ENCODE assay signal across 8 mouse cellular contexts in genomic region chr7:28290165-28290564, GRCm38 (mm10). TPM values are rescaled to one million over a fixed set of nuclear protein-coding genes. Genes with fewer than 3 reads are reported as not detected.
DNase-seq lines count a peak whose midpoint lies in the region; ATAC-seq and TF ChIP-seq lines count a peak whose summit lies in the region.

No protein-coding gene starts in this region.

- no peaks in the 10 kb centered on the region for H3K27me3 ChIP-seq in testis, adult 2 months (ENCODE audit: control insufficient read depth, insufficient read depth, low read length)
- peaks cover 56% of the 10 kb centered on the region for H3K27me3 ChIP-seq in limb, embryonic 14.5 days (ENCODE audit: control insufficient read depth, insufficient read depth, low read length)
- H3K27me3 ChIP-seq in stomach, postnatal 0 days (ENCODE audit: control insufficient read depth, insufficient read depth, low read length) = peaks cover 2% of the 10 kb centered on the region; the same call in 1 of the 2 replicates

- no peak for TF ChIP-seq EP300 in stomach, postnatal 0 days (optimal IDR thresholded peaks at IDR 0.05)

- no peak overlapping the region for H3K27ac ChIP-seq in testis, adult 2 months (ENCODE audit: control insufficient read depth, insufficient read depth, low read depth, low read length)
- H3K27ac ChIP-seq in limb, embryonic 14.5 days (replicated peaks; ENCODE audit: low read depth, low read length) = no peak overlapping the region
- no peak overlapping the region for H3K27ac ChIP-seq in stomach, postnatal 0 days (replicated peaks)

- 0 out of 2 replicates have a peak, but pooled peaks have one; percentile 23 for TF ChIP-seq POLR2A in testis, adult 2 months (IDR thresholded peaks at IDR 0.05; ENCODE audit: control insufficient read depth, low read depth, low read length)
- TF ChIP-seq POLR2A in limb, embryonic 14.5 days (IDR thresholded peaks at IDR 0.05; ENCODE audit: borderline replicate concordance, extremely low read depth, insufficient read depth, insufficient read length) = no peak

- H3K36me3 ChIP-seq in testis, adult 2 months (ENCODE audit: control insufficient read depth, insufficient read depth, low read length) = no peaks in the 10 kb centered on the region
- H3K36me3 ChIP-seq in limb, embryonic 14.5 days (ENCODE audit: control insufficient read depth, insufficient read depth, low read length) = no peaks in the 10 kb centered on the region
- H3K36me3 ChIP-seq in stomach, postnatal 0 days (ENCODE audit: control insufficient read depth, insufficient read depth, low read length) = no peaks in the 10 kb centered on the region

- H3K4me1 ChIP-seq in testis, adult 2 months (ENCODE audit: control insufficient read depth, insufficient read depth, low read length) = peaks cover 33% of the 10 kb centered on the region
- H3K4me1 ChIP-seq in limb, embryonic 14.5 days (ENCODE audit: control insufficient read depth, insufficient read depth, low read length) = no peaks in the 10 kb centered on the region
- peaks cover 3% of the 10 kb centered on the region; the same call in 1 of the 2 replicates for H3K4me1 ChIP-seq in stomach, postnatal 0 days (replicated peaks; ENCODE audit: control insufficient read depth, insufficient read depth)

- no peak for ATAC-seq in limb, embryonic 14.5 days (ENCODE audit: low FRiP score, low read depth)
- ATAC-seq in stomach, postnatal 0 days (ENCODE audit: low FRiP score, low TSS enrichment) = peak; percentile 22; the same call in 1 of the 2 replicates

- H3K4me2 ChIP-seq in limb, embryonic 14.5 days (replicated peaks; ENCODE audit: low read depth, low read length, severe bottlenecking) = peak overlapping the region; percentile 32
- H3K4me2 ChIP-seq in stomach, postnatal 0 days (replicated peaks; ENCODE audit: low read depth) = peak overlapping the region; percentile 58

- 3% methylated on average over 18 of the region's 18 CpGs for WGBS in limb, embryonic 14.5 days
- 1% methylated on average over 15 of the region's 18 CpGs for WGBS in stomach, postnatal 0 days

- DNase-seq in cerebellum, postnatal 10 days = peak; percentile 65 to 74
- no peak for DNase-seq in cerebellum, adult 11-12 months
- no peak for DNase-seq in testis, postnatal 10 days (ENCODE audit: low spot score)
- no peak for DNase-seq in limb, embryonic 14.5 days (ENCODE audit: low spot score)
- DNase-seq in stomach, postnatal 0 days (ENCODE audit: low spot score) = no peak
- DNase-seq in layer of hippocampus, postnatal 25 days (ENCODE audit: extremely low spot score in 1 of 2, low spot score in 1 of 2) = no peak
- DNase-seq in heart, adult 11 months = no peak

- TF ChIP-seq CTCF in testis, adult 2 months (IDR thresholded peaks at IDR 0.05; ENCODE audit: control insufficient read depth, insufficient read depth, insufficient replicate concordance, low read depth, low read length) = no peak
- peak; percentile 40 for TF ChIP-seq CTCF in stomach, postnatal 0 days (IDR thresholded peaks at IDR 0.05; ENCODE audit: low read depth)

- no peaks in the 10 kb centered on the region for H3K9me3 ChIP-seq in limb, embryonic 14.5 days (ENCODE audit: control insufficient read depth, low read length)
- no peaks in the 10 kb centered on the region for H3K9me3 ChIP-seq in stomach, postnatal 0 days (ENCODE audit: control insufficient read depth, low read length)

- peak overlapping the region; percentile 79 for H3K4me3 ChIP-seq in testis, adult 2 months (ENCODE audit: control insufficient read depth, low read depth, low read length)
- peak overlapping the region; percentile 11 for H3K4me3 ChIP-seq in limb, embryonic 14.5 days (replicated peaks; ENCODE audit: low read length)
- H3K4me3 ChIP-seq in stomach, postnatal 0 days (ENCODE audit: low read depth, low read length) = peak overlapping the region; percentile 30

- no peak overlapping the region for H3K9ac ChIP-seq in limb, embryonic 14.5 days (ENCODE audit: low read depth, low read length, severe bottlenecking)
- peak overlapping the region; percentile 50; the same call in 1 of the 2 replicates for H3K9ac ChIP-seq in stomach, postnatal 0 days (ENCODE audit: low read length)

RNA-seq across cellular contexts. Expression of gene Selenov, which starts 0.8 kb away (rescaled TPM):
- polyA plus RNA-seq in testis, adult 2 months (2012; rRNA removed) = 408 and 454 TPM in 2 replicates
- polyA plus RNA-seq in limb, embryonic 14.5 days (2012; rRNA removed) = 0.55 and 0.74 TPM in 2 replicates
- polyA plus RNA-seq in limb, embryonic 14.5 days (2014; fragmentation: Nextera tagmentation; extraction: Ambion mirVana) = 0.34 TPM in 1 of 2 replicates, not detected in the other
- 0.22 and 0.33 TPM in 2 replicates for polyA plus RNA-seq in stomach, postnatal 0 days (2015; fragmentation: Nextera tagmentation; extraction: Ambion mirVana)
- total RNA-seq in layer of hippocampus, postnatal 25 days (2021) = under 1 TPM; 0.27 to 0.38 TPM

RNA-seq across cellular contexts. Expression of gene Dll3, which starts 11.9 kb away (rescaled TPM):
- 24.9 and 31.9 TPM in 2 replicates for polyA plus RNA-seq in testis, adult 2 months (2012; rRNA removed)
- 0.85 and 0.92 TPM in 2 replicates for polyA plus RNA-seq in limb, embryonic 14.5 days (2012; rRNA removed)
- polyA plus RNA-seq in limb, embryonic 14.5 days (2014; fragmentation: Nextera tagmentation; extraction: Ambion mirVana) = 0.83 and 0.84 TPM in 2 replicates
- polyA plus RNA-seq in stomach, postnatal 0 days (2015; fragmentation: Nextera tagmentation; extraction: Ambion mirVana) = 0.92 and 0.96 TPM in 2 replicates
- 1 to 10 TPM; 2.5 to 3.0 TPM for total RNA-seq in layer of hippocampus, postnatal 25 days (2021)

RNA-seq across cellular contexts. Expression of gene Eid2b, which starts 12.6 kb away (rescaled TPM):
- polyA plus RNA-seq in testis, adult 2 months (2012; rRNA removed) = 13.9 and 19.5 TPM in 2 replicates
- polyA plus RNA-seq in limb, embryonic 14.5 days (2012; rRNA removed) = 15.4 and 18.3 TPM in 2 replicates
- 14.3 and 14.9 TPM in 2 replicates for polyA plus RNA-seq in limb, embryonic 14.5 days (2014; fragmentation: Nextera tagmentation; extraction: Ambion mirVana)
- polyA plus RNA-seq in stomach, postnatal 0 days (2015; fragmentation: Nextera tagmentation; extraction: Ambion mirVana) = 7.2 and 7.9 TPM in 2 replicates
- total RNA-seq in layer of hippocampus, postnatal 25 days (2021) = 10 to 100 TPM; 35.6 to 39.2 TPM

RNA-seq across cellular contexts. Expression of gene Timm50, which starts 21.7 kb away (rescaled TPM):
- polyA plus RNA-seq in testis, adult 2 months (2012; rRNA removed) = 25.6 and 27.6 TPM in 2 replicates
- 98.1 and 119 TPM in 2 replicates for polyA plus RNA-seq in limb, embryonic 14.5 days (2012; rRNA removed)
- polyA plus RNA-seq in limb, embryonic 14.5 days (2014; fragmentation: Nextera tagmentation; extraction: Ambion mirVana) = 138 TPM in 2 replicates
- polyA plus RNA-seq in stomach, postnatal 0 days (2015; fragmentation: Nextera tagmentation; extraction: Ambion mirVana) = 69.4 and 69.6 TPM in 2 replicates
- total RNA-seq in layer of hippocampus, postnatal 25 days (2021) = 10 to 100 TPM; 37.7 to 47.0 TPM

RNA-seq across cellular contexts. Expression of gene Eid2, which starts 22.5 kb away (rescaled TPM):
- polyA plus RNA-seq in testis, adult 2 months (2012; rRNA removed) = 6.0 and 6.1 TPM in 2 replicates
- polyA plus RNA-seq in limb, embryonic 14.5 days (2012; rRNA removed) = 33.0 and 35.0 TPM in 2 replicates
- 12.2 and 17.0 TPM in 2 replicates for polyA plus RNA-seq in limb, embryonic 14.5 days (2014; fragmentation: Nextera tagmentation; extraction: Ambion mirVana)
- 4.5 and 4.8 TPM in 2 replicates for polyA plus RNA-seq in stomach, postnatal 0 days (2015; fragmentation: Nextera tagmentation; extraction: Ambion mirVana)
- 10 to 100 TPM; 53.5 to 62.9 TPM for total RNA-seq in layer of hippocampus, postnatal 25 days (2021)

Comparison
In these comparisons a context has a peak if more than half of its experiments do, and no peak if none do; other contexts are left out.
1. DNase-seq: peak in cerebellum, postnatal 10 days (2 of 2); none in cerebellum, adult 11-12 months (single experiment), testis, postnatal 10 days (single experiment), limb, embryonic 14.5 days (single experiment), stomach, postnatal 0 days (single experiment), layer of hippocampus, postnatal 25 days (0 of 2) and heart, adult 11 months (single experiment).
2. H3K4me3 ChIP-seq: peak in every context shown above with its lines; median percentile 79 in testis, adult 2 months; 30 in stomach, postnatal 0 days; 11 in limb, embryonic 14.5 days.
3. RNA of gene Selenov, which starts 0.8 kb away (polyA plus RNA-seq): 408 to 454 TPM in testis, adult 2 months; 0.34 to 0.74 TPM in limb, embryonic 14.5 days and 0.22 to 0.33 TPM in stomach, postnatal 0 days; every median in the first group is over 100 times any median in the second.
4. RNA of gene Dll3, which starts 11.9 kb away (polyA plus RNA-seq): 24.9 to 31.9 TPM in testis, adult 2 months; 0.92 to 0.96 TPM in stomach, postnatal 0 days and 0.83 to 0.92 TPM in limb, embryonic 14.5 days; every median in the first group is over 10 times any median in the second.